Mouse (Mus musculus) kidney, postnatal 0 days (tissue): ENCODE results near the gene Chil5. TPM values are rescaled to one million over a fixed set of nuclear protein-coding genes. Genes with fewer than 3 reads are reported as not detected.
"Not testable (repeated sequence)": the region's sequence is repeated elsewhere in the genome, so short reads cannot be mapped to it uniquely, and the experiment has no call there.

Source experiments
- ATAC-seq: fragments of 200-750 bp; cut with Nextera tagmentation; replicated peaks from 2 replicates; pipeline ENCODE4 v1.8.0; 2017; ENCODE audit warnings: low read depth, moderate number of reproducible peaks, moderate TSS enrichment, moderate library complexity; ENCODE audit not compliant: low FRiP score
- DNase-seq: peaks from one replicate; pipeline ENCODE4 v3.0.0-alpha.2; 2016; ENCODE audit warnings: low spot score
- H3K27ac ChIP-seq: fragments of 300-500 bp; sonication (generic); 2 replicates; pipeline ENCODE4 v1.5.1; 2014; ENCODE audit warnings: mild to moderate bottlenecking
- H3K27me3 ChIP-seq: fragments of 300-500 bp; sonication (generic); 2 replicates; pipeline ENCODE4 v1.6.1; 2014; ENCODE audit warnings: low read length, mixed read lengths; ENCODE audit not compliant: insufficient read depth
- H3K36me3 ChIP-seq: fragments of 300-500 bp; sonication (generic); 2 replicates; pipeline ENCODE4 v1.6.1; 2014; ENCODE audit warnings: low read length, mixed read lengths; ENCODE audit not compliant: insufficient read depth
- H3K4me1 ChIP-seq: fragments of 300-500 bp; sonication (generic); replicated peaks from 2 replicates; pipeline ENCODE4 v1.6.1; 2014; ENCODE audit warnings: antibody characterized with exemption, low read length, mixed read lengths; ENCODE audit not compliant: insufficient read depth
- H3K4me2 ChIP-seq: fragments of 300-500 bp; sonication (generic); 2 replicates; pipeline ENCODE4 v1.6.1; 2014; ENCODE audit warnings: mild to moderate bottlenecking, low read length, moderate library complexity, mixed read lengths
- H3K4me3 ChIP-seq: fragments of 300-500 bp; sonication (generic); replicated peaks from 2 replicates; pipeline ENCODE4 v1.5.1; 2014; ENCODE audit warnings: low read depth, low read length
- H3K9ac ChIP-seq: fragments of 300-500 bp; sonication (generic); 2 replicates; pipeline ENCODE4 v1.6.1; 2014; ENCODE audit warnings: low read depth, low read length
- H3K9me3 ChIP-seq: fragments of 300-500 bp; sonication (generic); replicated peaks from 2 replicates; pipeline ENCODE4 v1.6.1; 2016; ENCODE audit warnings: low read length, inconsistent platforms, mixed read lengths
- CTCF ChIP-seq: IDR thresholded peaks from 2 replicates; pipeline ENCODE4 v1.5.1; 2016; ENCODE audit warnings: antibody characterized with exemption, low read depth, mild to moderate bottlenecking, moderate library complexity
- WGBS: fragments of 180-500 bp; shearing (Covaris S2); extraction: QIAGEN DNeasy Blood & Tissue Kit; methylation state at CpG from one replicate; pipeline ENCODE4 v1.1.7; 2014; 5-methylcytosine and 5-hydroxymethylcytosine counted together
- polyA plus RNA-seq: library from polyadenylated mRNA; unstranded; fragments of >200 nt; fragmentation: Nextera tagmentation; extraction: Ambion mirVana; gene quantifications from 2 replicates; pipeline ENCODE4 v1.2.1, GENCODE M21; 2015

The Chil5 gene
- 0.12 TPM in 1 of 2 replicates, not detected in the other for polyA plus RNA-seq

- H3K27me3 ChIP-seq = no peaks in the 10 kb centered on the region
- no peaks in the 10 kb centered on the region for H3K4me1 ChIP-seq
- DNase-seq = no peak
- WGBS = 70% methylated on average over 1 of the region's 1 CpGs
- H3K9me3 ChIP-seq = no peaks in the 10 kb centered on the region
- TF ChIP-seq CTCF = no peak
- H3K27ac ChIP-seq = no peak within 1 kb of the TSS
- no peak for ATAC-seq
- no peaks in the 10 kb centered on the region for H3K36me3 ChIP-seq
- H3K9ac ChIP-seq = no peak within 1 kb of the TSS
- H3K4me2 ChIP-seq = no peak within 1 kb of the TSS
- H3K4me3 ChIP-seq = no peak within 1 kb of the TSS
These were observed at the start of gene Chil5 for GRCm38 (mm10) chr3:106032781-106033180. Gene Chil5 (minus strand): TSS chr3:106032814.

DNA sequence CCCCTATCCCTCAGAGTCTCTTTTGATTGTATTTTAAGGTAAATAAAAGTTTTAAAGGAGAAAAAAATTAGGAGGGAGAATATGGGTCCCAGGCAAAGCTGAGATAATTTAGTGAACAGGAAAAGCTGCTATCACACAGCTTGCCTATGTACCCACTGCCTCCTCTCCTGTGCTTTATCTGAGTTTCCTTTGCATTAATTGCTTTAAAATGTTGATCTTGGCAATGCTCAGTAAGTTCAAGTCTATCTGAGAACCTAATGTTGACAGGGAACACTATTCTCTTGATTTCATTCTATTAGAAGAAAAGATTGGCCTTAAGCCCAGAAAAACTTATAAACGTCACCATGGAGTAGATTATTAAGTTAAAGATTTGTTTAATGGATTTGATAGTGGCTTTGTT is 42.2 kb upstream of the Chil5 start:
- no peaks in the 10 kb centered on the region for H3K27me3 ChIP-seq
- 43% methylated on average over 1 of the region's 1 CpGs for WGBS
- H3K4me2 ChIP-seq = no peak overlapping the region
- peak; percentile 24 for DNase-seq
- no peaks in the 10 kb centered on the region for H3K9me3 ChIP-seq
- H3K4me3 ChIP-seq = no peak overlapping the region
- H3K9ac ChIP-seq = no peak overlapping the region
- H3K27ac ChIP-seq = no peak overlapping the region
- TF ChIP-seq CTCF = no peak
- no peaks in the 10 kb centered on the region for H3K36me3 ChIP-seq
- no peak for ATAC-seq
- no peaks in the 10 kb centered on the region for H3K4me1 ChIP-seq

DNA sequence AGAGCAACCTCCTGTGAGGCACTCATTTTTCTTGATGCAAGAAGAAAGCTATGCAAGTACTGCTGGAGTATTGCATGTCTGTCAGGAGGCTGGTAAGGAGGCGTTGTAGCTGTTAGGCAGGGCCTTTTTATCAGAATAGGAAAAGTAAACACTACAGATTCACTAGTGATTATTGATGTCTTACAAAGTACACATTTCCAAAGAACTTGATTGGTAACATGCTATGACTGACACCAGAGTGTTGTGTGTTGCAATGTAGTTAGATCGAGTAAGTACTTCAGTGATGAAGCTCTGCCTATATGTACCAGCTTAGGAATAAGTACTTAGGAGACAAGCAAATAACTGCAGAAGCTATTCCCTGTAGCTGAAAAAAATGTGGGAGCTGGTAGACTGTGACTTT is 38.4 kb upstream of the Chil5 start:
- Histone ChIP-seq H3K4me2 (no peak overlapping the region), H3K36me3 (no peaks in the 10 kb centered on the region), H3K9ac (no peak overlapping the region), H3K4me3 (no peak overlapping the region), H3K27me3 (no peaks in the 10 kb centered on the region), H3K9me3 (no peaks in the 10 kb centered on the region), H3K4me1 (no peaks in the 10 kb centered on the region), H3K27ac (no peak overlapping the region)
- DNase-seq (no peak), ATAC-seq (no peak)
- TF ChIP-seq CTCF = no peak
- 89% methylated on average over 2 of the region's 2 CpGs for WGBS

GRCm38 (mm10) chr3:106067707-106068106 is 35.1 kb upstream of the Chil5 start:
- H3K4me3 ChIP-seq, H3K27ac ChIP-seq, H3K27me3 ChIP-seq, H3K9me3 ChIP-seq, H3K9ac ChIP-seq, DNase-seq, H3K4me2 ChIP-seq, ATAC-seq, H3K4me1 ChIP-seq, H3K36me3 ChIP-seq: not testable (repeated sequence)
- 35% methylated on average over 5 of the region's 5 CpGs for WGBS

- Histone ChIP-seq H3K4me3 (no peak overlapping the region), H3K9me3 (no peaks in the 10 kb centered on the region), H3K9ac (no peak overlapping the region), H3K4me1 (no peaks in the 10 kb centered on the region), H3K4me2 (no peak overlapping the region), H3K36me3 (no peaks in the 10 kb centered on the region), H3K27ac (no peak overlapping the region), H3K27me3 (no peaks in the 10 kb centered on the region)
- DNase-seq (no peak), ATAC-seq (no peak)
- no peak for TF ChIP-seq CTCF
- WGBS = 84% methylated on average over 3 of the region's 3 CpGs
These were observed 25.4 kb upstream of the Chil5 start for GRCm38 (mm10) chr3:106057966-106058365.

DNA sequence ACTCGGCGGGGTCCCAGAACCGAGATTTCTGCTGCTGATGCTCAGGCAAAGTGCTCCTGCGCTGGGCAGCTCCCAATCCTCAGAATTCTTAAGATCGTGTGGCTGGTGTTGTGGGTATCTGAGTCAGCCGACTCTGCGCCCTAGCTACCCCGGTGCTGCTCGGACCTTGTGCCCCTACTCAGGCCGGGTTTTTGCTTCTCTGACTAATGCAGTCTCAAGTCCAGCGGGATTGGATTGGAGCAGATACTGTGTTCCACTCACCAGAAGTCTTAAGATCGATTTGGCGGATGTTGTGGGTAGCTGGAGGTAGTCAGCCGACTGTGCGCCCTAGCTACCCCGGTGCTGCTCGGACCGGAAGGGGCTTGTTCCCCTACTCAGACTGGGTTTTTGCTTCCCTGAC is 19.3 kb upstream of the Chil5 start:
- Histone ChIP-seq H3K36me3 (no peaks in the 10 kb centered on the region), H3K4me2 (no peak overlapping the region), H3K9me3 (no peaks in the 10 kb centered on the region), H3K4me1 (no peaks in the 10 kb centered on the region), H3K27ac (no peak overlapping the region), H3K4me3 (no peak overlapping the region), H3K27me3 (no peaks in the 10 kb centered on the region), H3K9ac (no peak overlapping the region)
- no peak for DNase-seq
- no peak for ATAC-seq
- 75% methylated on average over 18 of the region's 18 CpGs for WGBS
- TF ChIP-seq CTCF = no peak

- H3K27ac ChIP-seq = no peak overlapping the region
- 95% methylated on average over 2 of the region's 2 CpGs for WGBS
- H3K4me2 ChIP-seq = no peak overlapping the region
- ATAC-seq (no peak), DNase-seq (no peak)
- H3K9ac ChIP-seq = no peak overlapping the region
- TF ChIP-seq CTCF = no peak
- H3K4me3 ChIP-seq = no peak overlapping the region
- H3K9me3 ChIP-seq = no peaks in the 10 kb centered on the region
- no peaks in the 10 kb centered on the region for H3K36me3 ChIP-seq
- no peaks in the 10 kb centered on the region for H3K4me1 ChIP-seq
- no peaks in the 10 kb centered on the region for H3K27me3 ChIP-seq
These were observed 7.7 kb upstream of the Chil5 start for GRCm38 (mm10) chr3:106040306-106040705.
